12 mouse cellular contexts compared by ENCODE assay signal in genomic region chr5:64109217-64109616, GRCm38 (mm10). TPM values are rescaled to one million over a fixed set of nuclear protein-coding genes. Genes with fewer than 3 reads are reported as not detected.
DNase-seq lines count a peak whose midpoint lies in the region; ATAC-seq and TF ChIP-seq lines count a peak whose summit lies in the region.
"Had no signal": no experiment of that assay in that cellular context is flagged by ENCODE, and none has a peak within 500 bp of the region (broad histone marks: within the 10 kb centered on the region; RNA-seq: fewer than 3 reads in every experiment).

No protein-coding gene starts in this region.

- no peak overlapping the region for H3K27ac ChIP-seq in cerebellum, adult 2 months (ENCODE audit: insufficient read depth, low read length)
- no peak overlapping the region for H3K27ac ChIP-seq in kidney, postnatal 0 days
- H3K27ac ChIP-seq in thymus, adult 2 months (ENCODE audit: control insufficient read depth, insufficient read depth, low read length), result no peak overlapping the region
- H3K27ac ChIP-seq: hindbrain, embryonic 15.5 days had no signal

- no peak for DNase-seq in cerebellum, adult 2 months
- DNase-seq in kidney, postnatal 0 days (ENCODE audit: low spot score), result no peak
- no peak for DNase-seq in kidney, adult 11 months
- DNase-seq in 3134 (ENCODE audit: extremely low read depth, insufficient read length, low spot score) (peak; percentile 31), adipocyte (ENCODE audit: low spot score) (peak; percentile 32)
- no peak for DNase-seq in thymus, adult 2 months
- DNase-seq: adrenal gland, postnatal 25 days; gastrocnemius, postnatal 10 days; left cerebral cortex, postnatal 4 days had no signal

- H3K27me3 ChIP-seq in cerebellum, adult 2 months (ENCODE audit: control insufficient read depth, insufficient read depth, low read length), result no peaks in the 10 kb centered on the region
- no peaks in the 10 kb centered on the region for H3K27me3 ChIP-seq in kidney, postnatal 0 days (ENCODE audit: insufficient read depth, low read length)
- H3K27me3 ChIP-seq in thymus, adult 2 months (ENCODE audit: control insufficient read depth, insufficient read depth, low read length), result no peaks in the 10 kb centered on the region
- H3K27me3 ChIP-seq: hindbrain, embryonic 15.5 days had no signal

- no peak overlapping the region for H3K4me3 ChIP-seq in cerebellum, adult 2 months (replicated peaks; ENCODE audit: insufficient read depth, low read depth, low read length)
- H3K4me3 ChIP-seq in kidney, postnatal 0 days (replicated peaks; ENCODE audit: low read depth, low read length), result no peak overlapping the region
- no peak overlapping the region for H3K4me3 ChIP-seq in thymus, adult 2 months (ENCODE audit: control insufficient read depth, insufficient read depth, low read length)
- H3K4me3 ChIP-seq: hindbrain, embryonic 15.5 days had no signal

- H3K4me1 ChIP-seq in cerebellum, adult 2 months (ENCODE audit: control insufficient read depth, insufficient read depth, low read length), result no peaks in the 10 kb centered on the region
- no peaks in the 10 kb centered on the region for H3K4me1 ChIP-seq in kidney, postnatal 0 days (replicated peaks; ENCODE audit: insufficient read depth, low read length)
- H3K4me1 ChIP-seq in thymus, adult 2 months (replicated peaks; ENCODE audit: control insufficient read depth, insufficient read depth, low read length), result peaks cover 4% of the 10 kb centered on the region; the same call in 1 of the 2 replicates
- H3K4me1 ChIP-seq: hindbrain, embryonic 15.5 days had no signal

- no peak for ATAC-seq in cerebellum, adult (ENCODE audit: insufficient number of reproducible peaks, low FRiP score, low TSS enrichment)
- ATAC-seq in kidney, postnatal 0 days (replicated peaks; ENCODE audit: low FRiP score, low read depth), result no peak
- no peak for ATAC-seq in granulocyte monocyte progenitor cell, adult 5-6 weeks (replicated peaks; ENCODE audit: poor library complexity, severe bottlenecking)

- no peak overlapping the region for H3K4me2 ChIP-seq in kidney, postnatal 0 days (ENCODE audit: low read length)
- H3K4me2 ChIP-seq: hindbrain, embryonic 15.5 days had no signal

- H3K36me3 ChIP-seq in kidney, postnatal 0 days (ENCODE audit: insufficient read depth, low read length), result peaks cover 28% of the 10 kb centered on the region
- H3K36me3 ChIP-seq in thymus, adult 2 months (ENCODE audit: control insufficient read depth, insufficient read depth, low read length), result peaks cover 4% of the 10 kb centered on the region; the same call in 1 of the 2 replicates

- 0 out of 2 replicates have a peak, but pooled peaks have one; percentile 4 for TF ChIP-seq CTCF in cerebellum, adult 2 months (IDR thresholded peaks at IDR 0.05; ENCODE audit: borderline replicate concordance, insufficient read depth, low read depth, low read length)
- TF ChIP-seq CTCF in kidney, postnatal 0 days (IDR thresholded peaks at IDR 0.05; ENCODE audit: low read depth), result peak; percentile 64
- no peak for TF ChIP-seq CTCF in thymus, adult 2 months (IDR thresholded peaks at IDR 0.05; ENCODE audit: borderline replicate concordance, control insufficient read depth, extremely low read depth, insufficient read depth, low read length, poor library complexity)

- no peaks in the 10 kb centered on the region for H3K9me3 ChIP-seq in kidney, postnatal 0 days (replicated peaks; ENCODE audit: low read length)
- H3K9me3 ChIP-seq: hindbrain, embryonic 15.5 days had no signal

- WGBS in cerebellum, adult 2 months, result 61% methylated on average over 3 of the region's 3 CpGs
- whole genome bisulfite sequencing in kidney, postnatal 0 days, result 64% methylated on average over 3 of the region's 3 CpGs
- 78% methylated on average over 3 of the region's 3 CpGs for WGBS in thymus, adult 2 months

- no peak overlapping the region for H3K9ac ChIP-seq in kidney, postnatal 0 days (ENCODE audit: low read depth, low read length)
- H3K9ac ChIP-seq: hindbrain, embryonic 15.5 days had no signal

- no peak for TF ChIP-seq POLR2A in cerebellum, adult 2 months (IDR thresholded peaks at IDR 0.05; ENCODE audit: borderline replicate concordance, insufficient read depth, low read length)
- TF ChIP-seq POLR2A in thymus, adult 2 months (IDR thresholded peaks at IDR 0.05; ENCODE audit: control insufficient read depth, extremely low read depth, insufficient read depth, low read length, poor library complexity), result no peak

RNA-seq across cellular contexts. Expression of gene Pgm2, which starts 16.5 kb away (rescaled TPM):
- polyA plus RNA-seq in cerebellum, adult 2 months (2012; rRNA removed), result 8.4 and 10.8 TPM in 2 replicates
- polyA plus RNA-seq in kidney, postnatal 0 days (2015; fragmentation: Nextera tagmentation; extraction: Ambion mirVana), result 36.0 and 39.7 TPM in 2 replicates
- total RNA-seq in granulocyte monocyte progenitor cell, adult 5-6 weeks (2014; fragmentation: Nextera tagmentation), result 35.1 and 37.2 TPM in 2 replicates
- total RNA-seq in granulocyte monocyte progenitor cell, adult 5-6 weeks (2017), result 28.0 and 31.6 TPM in 2 replicates
- polyA plus RNA-seq in thymus, adult 2 months (2012; rRNA removed), result 9.4 and 10.5 TPM in 2 replicates

RNA-seq across cellular contexts. Expression of gene Tbc1d1, which starts 46.9 kb away (rescaled TPM):
- polyA plus RNA-seq in cerebellum, adult 2 months (2012; rRNA removed), result 17.3 and 17.7 TPM in 2 replicates
- polyA plus RNA-seq in kidney, postnatal 0 days (2015; fragmentation: Nextera tagmentation; extraction: Ambion mirVana), result 26.2 and 29.8 TPM in 2 replicates
- total RNA-seq in granulocyte monocyte progenitor cell, adult 5-6 weeks (2014; fragmentation: Nextera tagmentation), result 17.5 and 18.5 TPM in 2 replicates
- 33.6 and 34.7 TPM in 2 replicates for total RNA-seq in granulocyte monocyte progenitor cell, adult 5-6 weeks (2017)
- 17.0 and 18.4 TPM in 2 replicates for polyA plus RNA-seq in thymus, adult 2 months (2012; rRNA removed)

Comparison
In these comparisons a context has a peak if more than half of its experiments do, and no peak if none do; other contexts are left out.
1. DNase-seq: peak in 3134 (single experiment) and adipocyte (single experiment); none in cerebellum, adult 2 months (0 of 2), kidney, postnatal 0 days (single experiment), kidney, adult 11 months (single experiment) and thymus, adult 2 months (single experiment).